In the genomic region with DNA sequence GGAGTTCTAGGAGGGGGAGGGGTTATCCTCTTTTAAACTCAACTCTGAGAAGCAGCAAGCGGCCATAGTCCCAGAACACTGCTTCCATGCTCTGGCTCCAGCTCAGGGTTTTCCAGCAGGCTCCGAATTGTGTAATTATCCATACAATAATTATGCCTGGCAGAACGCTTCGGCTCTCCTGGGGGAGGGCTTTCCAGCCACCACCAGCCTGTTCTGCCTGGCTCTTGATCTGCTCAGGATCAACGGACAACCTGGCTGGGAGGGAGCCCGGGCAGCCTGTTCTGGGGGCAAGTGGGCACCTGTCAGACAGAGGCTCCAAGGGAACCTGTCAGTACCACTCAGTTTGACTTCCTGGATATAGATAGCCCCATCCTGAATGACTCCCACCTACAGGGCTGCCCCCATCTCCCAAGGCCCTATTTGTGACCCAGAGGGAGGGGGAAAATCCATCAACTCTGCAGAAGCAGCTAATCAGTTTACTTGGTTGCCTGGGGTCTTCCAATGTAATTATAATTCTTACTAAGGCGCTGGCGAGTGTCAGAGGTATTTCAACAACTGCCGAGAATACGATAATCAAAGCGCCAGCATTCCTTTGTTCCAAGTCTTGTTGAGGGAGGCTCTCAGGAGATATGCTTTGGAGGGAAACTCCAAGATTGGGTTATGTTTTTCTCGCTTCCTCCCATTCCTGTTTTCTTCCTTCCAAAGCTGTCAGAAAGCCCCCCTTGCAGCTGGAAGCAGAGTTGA, we compare ENCODE assay signal across 9 mouse cellular contexts.
DNase-seq lines count a peak whose midpoint lies in the region; ATAC-seq lines count a peak whose summit lies in the region.
"Had no signal": no experiment of that assay in that cellular context is flagged by ENCODE, and none has a peak within 500 bp of the region (broad histone marks: within the 10 kb centered on the region; RNA-seq: fewer than 3 reads in every experiment).

No protein-coding gene starts in this region.

- ATAC-seq in neural tube, embryonic 13.5 days (ENCODE audit: low read depth): 0 out of 2 replicates have a peak, but pooled peaks have one; percentile 37

- H3K9me3 ChIP-seq in neural tube, embryonic 13.5 days: no peaks in the 10 kb centered on the region
- H3K9me3 ChIP-seq: heart, embryonic 10.5 days had no signal

- H3K4me2 ChIP-seq in neural tube, embryonic 13.5 days: no peak overlapping the region

- no peaks in the 10 kb centered on the region for H3K36me3 ChIP-seq in neural tube, embryonic 13.5 days
- H3K36me3 ChIP-seq: heart, embryonic 10.5 days had no signal

- WGBS in neural tube, embryonic 13.5 days: 49% methylated on average over 12 of the region's 12 CpGs

- H3K27ac ChIP-seq in neural tube, embryonic 13.5 days (replicated peaks): peak overlapping the region; percentile 71
- H3K27ac ChIP-seq: heart, embryonic 10.5 days had no signal

- peak overlapping the region; percentile 38; the same call in 1 of the 2 replicates for H3K9ac ChIP-seq in neural tube, embryonic 13.5 days

- no peak for DNase-seq in neural tube, embryonic 10.5 days (ENCODE audit: extremely low spot score, low spot score)
- DNase-seq in cerebellum, postnatal 36 days: peak; percentile 55 to 65
- DNase-seq in kidney, adult 8-10 months: peak; percentile 4 to 10
- no peak for DNase-seq in embryo, embryonic 10.5 days (ENCODE audit: low spot score)
- no peak for DNase-seq in embryo, embryonic 10 days (ENCODE audit: low spot score)
- DNase-seq in thymus, postnatal 4 days: no peak
- DNase-seq: lung, adult 2 months had no signal

- H3K4me3 ChIP-seq in neural tube, embryonic 13.5 days: no peak overlapping the region
- H3K4me3 ChIP-seq: heart, embryonic 10.5 days had no signal

- H3K4me1 ChIP-seq in neural tube, embryonic 13.5 days (replicated peaks): peaks cover 26% of the 10 kb centered on the region

- H3K27me3 ChIP-seq in neural tube, embryonic 13.5 days: no peaks in the 10 kb centered on the region

Comparison
In these comparisons a context has a peak if more than half of its experiments do, and no peak if none do; other contexts are left out.
1. DNase-seq: peak in cerebellum, postnatal 36 days (2 of 2) and kidney, adult 8-10 months (2 of 2); none in neural tube, embryonic 10.5 days (single experiment), embryo, embryonic 10.5 days (single experiment), embryo, embryonic 10 days (single experiment) and thymus, postnatal 4 days (single experiment).